In genomic region chr5:103368993-103369392, GRCm38 (mm10) we compare ENCODE assay signal across 1 mouse cellular context.
TF ChIP-seq lines count a peak whose summit lies in the region.

No protein-coding gene starts in this region.

TF ChIP-seq in MEL, 35 proteins besides CTCF, POLR2A, EP300 and RAD21:
- no peak for TF ChIP-seq RCOR1 (IDR thresholded peaks at IDR 0.05; ENCODE audit: low read depth, low read length)
- TF ChIP-seq MEF2A (IDR thresholded peaks at IDR 0.05; ENCODE audit: extremely low read depth, insufficient replicate concordance, low read depth, low read length, poor library complexity, severe bottlenecking): no peak
- no peak for TF ChIP-seq GATA1 (IDR thresholded peaks at IDR 0.05; ENCODE audit: low read depth, low read length)
- no peak for TF ChIP-seq POLR2AphosphoS5 (IDR thresholded peaks at IDR 0.05; ENCODE audit: borderline replicate concordance, low read depth, low read length)
- TF ChIP-seq MXI1 (IDR thresholded peaks at IDR 0.05; ENCODE audit: low read depth, low read length): no peak
- no peak for TF ChIP-seq HCFC1 (IDR thresholded peaks at IDR 0.05; ENCODE audit: low read depth, low read length)
- no peak for TF ChIP-seq ZMIZ1 (IDR thresholded peaks at IDR 0.05; ENCODE audit: low read depth, low read length)
- TF ChIP-seq ETS1 (IDR thresholded peaks at IDR 0.05; ENCODE audit: low read depth, low read length): no peak
- TF ChIP-seq POLR2AphosphoS2 (IDR thresholded peaks at IDR 0.05; ENCODE audit: low read length): no peak
TF ChIP-seq in MEL: peak in this region for 0.
